Mouse (Mus musculus) left cerebral cortex, adult 8-10 months (tissue): Measurements from ENCODE around the gene 2810004N23Rik. TPM values are rescaled to one million over a fixed set of nuclear protein-coding genes. Genes with fewer than 3 reads are reported as not detected.

ENCODE experiments used
- DNase-seq, 2 experiments: peaks; one replicate each; pipeline ENCODE4 v3.0.0; 2022; ENCODE audit warnings: low spot score in 2 of 2
- total RNA-seq, 4 experiments: library from RNA; stranded (reverse); gene quantifications; 2 replicates each; pipeline ENCODE4 v1.2.4; 2022

Gene 2810004N23Rik
- total RNA-seq, 4 experiments from 2014 or later: 17.7 to 20.5 (median 19.6) TPM

- DNase-seq: no peak
Observed at GRCm38 (mm10) chr8:124791751-124792150, 71.2 kb downstream of the 2810004N23Rik start.

- no peak for DNase-seq
Observed at GRCm38 (mm10) chr8:124790676-124791075, 72.2 kb downstream of the 2810004N23Rik start.

Other genes starting within 250 kb of the 2810004N23Rik start
- 10 to 100 TPM; 68.8 to 73.0 (median 71.5) TPM for gene 2310022B05Rik, start 199.8 kb downstream of the 2810004N23Rik start, total RNA-seq
- gene Ttc13, start 141.1 kb downstream of the 2810004N23Rik start, total RNA-seq: 10 to 100 TPM; 38.5 to 42.9 (median 39.3) TPM
- 10 to 100 TPM; 11.4 to 13.0 (median 11.6) TPM for gene Arv1, start 141.0 kb downstream of the 2810004N23Rik start, total RNA-seq
- gene Fam89a, start 111.3 kb downstream of the 2810004N23Rik start, total RNA-seq: 1 to 10 TPM in 2 of 4 experiments, under 1 TPM in 2; 0.28 to 1.6 (median 0.83) TPM
- gene Trim67, start 70.0 kb downstream of the 2810004N23Rik start, total RNA-seq: 1 to 10 TPM; 2.2 to 2.3 (median 2.2) TPM
- gene Gnpat, start 87 bp downstream of the 2810004N23Rik start, total RNA-seq: 10 to 100 TPM; 55.0 to 63.7 (median 58.4) TPM
- gene Exoc8, start 34.6 kb upstream of the 2810004N23Rik start, total RNA-seq: 10 to 100 TPM; 33.0 to 33.4 (median 33.2) TPM
- gene Sprtn, start 34.8 kb upstream of the 2810004N23Rik start, total RNA-seq: 10 to 100 TPM; 13.9 to 15.9 (median 15.6) TPM
- gene Egln1, start 86.2 kb upstream of the 2810004N23Rik start, total RNA-seq: 10 to 100 TPM; 58.3 to 63.5 (median 62.1) TPM
- 100 to 1,000 TPM; 160 to 172 (median 167) TPM for gene Tsnax, start 149.9 kb upstream of the 2810004N23Rik start, total RNA-seq
- gene Disc1, start 191.1 kb upstream of the 2810004N23Rik start, total RNA-seq: 1 to 10 TPM; 1.1 to 2.5 (median 1.9) TPM